Mouse (Mus musculus) retina, postnatal 7 days (tissue): ENCODE data around the gene Btbd3.

Source experiments
- DNase-seq: peaks from one replicate; pipeline ENCODE4 v3.0.0-alpha.2; 2012; ENCODE audit warnings: low read depth, low spot score

The Btbd3 gene

GRCm38 (mm10) chr2:138256411-138256810 is at the start of gene Btbd3:
Btbd3 (plus strand) TSS chr2:138256565.
- peak; percentile 89 for DNase-seq

- DNase-seq: no peak
These were observed 40.8 kb upstream of the Btbd3 start for GRCm38 (mm10) chr2:138215561-138215960.

GRCm38 (mm10) chr2:138220269-138220668 is 36.1 kb upstream of the Btbd3 start:
- DNase-seq: no peak

- no peak for DNase-seq
These were observed 24.1 kb upstream of the Btbd3 start for GRCm38 (mm10) chr2:138232247-138232646.

- no peak for DNase-seq
These were observed 20.2 kb upstream of the Btbd3 start for GRCm38 (mm10) chr2:138236149-138236548.

DNA sequence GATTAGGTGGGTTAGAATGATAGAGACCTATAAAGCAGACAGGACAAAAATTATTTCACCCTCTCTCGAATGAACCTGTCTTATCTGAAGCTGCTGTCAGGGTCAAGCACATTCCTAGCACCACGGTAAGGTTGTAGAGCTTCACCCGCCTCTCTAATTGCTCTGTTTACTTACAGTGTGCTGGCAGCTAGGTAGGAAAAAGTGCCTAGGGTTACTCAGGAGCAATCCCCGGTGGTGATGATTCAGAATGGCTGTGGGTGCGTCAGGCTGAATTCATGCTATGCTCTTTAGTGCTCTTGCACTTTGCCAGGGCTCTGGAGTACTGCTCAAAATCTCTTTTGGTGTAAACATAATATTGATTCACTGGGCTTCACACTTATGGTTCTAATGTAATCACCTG is 13.9 kb upstream of the Btbd3 start:
- no peak for DNase-seq

DNA sequence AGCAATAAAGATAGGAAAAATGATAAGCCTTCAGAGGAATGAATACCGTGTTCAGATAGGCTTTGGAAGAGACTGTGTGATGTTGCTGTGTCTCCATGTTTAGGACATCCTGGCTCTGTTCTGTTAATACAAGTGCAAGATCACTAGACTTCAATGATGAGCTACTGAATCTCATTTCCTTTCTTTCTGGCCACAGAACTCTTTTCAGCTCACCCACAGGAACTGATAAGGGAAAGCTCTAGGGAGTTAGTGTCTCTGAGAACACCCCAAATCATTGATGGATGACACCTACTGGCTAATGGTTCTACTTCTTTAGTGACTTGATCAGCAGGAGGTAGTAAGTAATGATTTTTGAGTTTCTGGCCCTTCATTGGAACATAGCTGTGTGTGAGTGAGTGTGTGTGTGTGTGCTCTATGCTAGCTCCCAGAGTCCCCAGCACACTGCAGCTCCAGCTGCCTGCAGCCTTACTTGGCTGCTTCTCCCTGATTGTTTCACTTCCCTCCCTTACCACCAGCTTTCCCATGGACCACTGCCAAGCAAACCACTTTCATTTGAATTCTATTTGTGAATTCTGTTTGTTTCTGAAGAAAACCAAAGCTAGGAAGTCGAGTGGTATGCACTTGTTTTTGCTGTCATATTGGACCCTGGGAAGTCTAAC is 10.6 kb upstream of the Btbd3 start:
- DNase-seq: no peak

GRCm38 (mm10) chr2:138247986-138248385 is 8.4 kb upstream of the Btbd3 start:
- no peak for DNase-seq

GRCm38 (mm10) chr2:138256851-138257471 is 596 bp downstream of the Btbd3 start:
- peak; percentile 9 for DNase-seq

GRCm38 (mm10) chr2:138257692-138258315 is 1.4 kb downstream of the Btbd3 start:
- peak; percentile 9 for DNase-seq

DNA sequence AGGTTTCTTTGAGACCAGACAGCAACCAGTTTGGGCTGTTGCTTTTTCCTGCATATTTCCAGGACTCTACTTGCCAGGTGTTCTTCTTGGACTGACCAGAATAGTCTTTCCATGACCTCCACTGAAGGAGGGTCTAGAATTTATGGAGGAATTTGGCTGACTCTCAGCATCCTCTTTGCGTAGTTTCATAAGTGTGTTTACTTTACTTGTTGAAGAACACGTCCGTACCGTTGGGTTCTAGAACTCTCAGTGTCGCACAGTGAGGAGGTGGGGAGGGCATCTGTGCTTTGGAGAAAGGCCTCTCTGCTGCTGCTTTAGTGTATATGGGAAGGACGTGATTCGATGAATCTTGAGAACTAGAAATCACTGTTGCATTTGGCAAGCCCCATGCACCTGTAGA is 4.8 kb downstream of the Btbd3 start:
- no peak for DNase-seq

DNA sequence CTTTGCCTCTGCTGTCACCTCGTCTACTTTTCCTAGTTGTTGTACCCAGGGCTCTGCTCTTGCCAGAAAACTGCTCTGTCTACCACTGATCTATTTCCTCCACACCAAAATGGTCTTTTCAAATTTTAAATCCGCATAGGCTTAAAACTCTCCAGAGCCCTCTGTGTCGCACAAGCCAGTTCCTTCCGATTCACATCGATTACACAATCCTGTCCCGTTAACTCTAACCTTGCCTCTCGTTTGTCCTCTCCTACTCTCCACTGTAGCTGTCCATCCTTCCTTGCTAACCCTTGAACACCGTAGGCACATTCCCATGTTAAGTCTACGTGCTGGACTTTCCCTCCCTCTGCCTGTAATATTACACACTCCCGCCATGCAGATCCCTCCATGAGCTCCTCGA is 6.5 kb downstream of the Btbd3 start:
- DNase-seq: no peak

DNA sequence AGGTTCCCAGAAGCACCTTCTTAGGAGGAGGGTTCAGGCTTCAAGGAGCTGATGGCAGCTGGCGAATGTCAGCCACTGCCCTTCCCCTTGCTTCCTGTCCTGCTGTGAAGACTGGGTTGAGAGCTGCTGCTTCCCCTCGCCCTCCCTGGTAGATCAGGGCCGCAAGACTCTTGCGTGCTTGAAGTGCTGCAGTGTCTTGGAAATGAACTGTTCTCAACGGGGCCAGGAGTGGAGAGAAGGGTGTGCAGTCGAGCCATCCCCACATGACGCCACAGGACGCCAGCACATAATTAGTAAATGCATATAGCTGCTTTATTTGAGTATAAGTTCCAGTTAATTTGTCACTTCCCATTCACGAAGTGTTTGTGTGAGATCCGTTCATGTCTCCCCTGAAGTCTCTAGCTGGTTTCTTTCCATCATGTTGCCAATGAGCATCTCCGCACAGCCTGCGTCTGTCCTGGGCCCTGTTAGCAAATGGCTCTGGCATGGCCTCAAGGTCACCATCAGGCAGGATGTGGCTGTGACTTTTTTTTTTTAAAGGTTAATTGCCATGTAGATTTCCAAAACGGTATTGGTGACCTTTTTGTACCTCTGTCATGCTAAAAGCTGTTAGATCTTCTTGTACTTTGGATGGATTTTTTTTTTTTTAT is 9.1 kb downstream of the Btbd3 start:
- no peak for DNase-seq

GRCm38 (mm10) chr2:138266679-138267078 is 10.3 kb downstream of the Btbd3 start:
- no peak for DNase-seq

GRCm38 (mm10) chr2:138267852-138268513 is 11.6 kb downstream of the Btbd3 start:
- DNase-seq: no peak

GRCm38 (mm10) chr2:138269330-138269729 is 13.0 kb downstream of the Btbd3 start:
- no peak for DNase-seq

GRCm38 (mm10) chr2:138273404-138274073 is 17.2 kb downstream of the Btbd3 start:
- no peak for DNase-seq

DNA sequence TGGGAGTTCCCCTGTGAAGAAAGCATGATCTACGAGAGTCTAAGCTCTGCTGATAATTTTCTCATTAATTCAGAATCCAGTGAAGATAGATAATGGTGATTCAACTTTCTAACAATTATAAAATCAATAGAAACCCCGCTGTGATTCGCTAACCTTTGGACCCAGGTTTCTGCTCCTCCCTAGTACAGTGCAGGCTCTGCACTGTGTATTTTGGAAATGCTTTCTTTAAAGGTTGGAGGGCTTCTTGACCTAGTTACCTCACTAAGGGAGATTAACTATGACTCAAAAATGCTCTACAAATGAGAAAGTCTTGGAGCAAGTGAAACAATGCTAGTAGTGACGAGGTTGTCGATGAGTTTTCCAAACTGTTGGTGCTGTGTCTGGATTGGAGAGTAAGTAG is 17.7 kb downstream of the Btbd3 start:
- DNase-seq: no peak

DNA sequence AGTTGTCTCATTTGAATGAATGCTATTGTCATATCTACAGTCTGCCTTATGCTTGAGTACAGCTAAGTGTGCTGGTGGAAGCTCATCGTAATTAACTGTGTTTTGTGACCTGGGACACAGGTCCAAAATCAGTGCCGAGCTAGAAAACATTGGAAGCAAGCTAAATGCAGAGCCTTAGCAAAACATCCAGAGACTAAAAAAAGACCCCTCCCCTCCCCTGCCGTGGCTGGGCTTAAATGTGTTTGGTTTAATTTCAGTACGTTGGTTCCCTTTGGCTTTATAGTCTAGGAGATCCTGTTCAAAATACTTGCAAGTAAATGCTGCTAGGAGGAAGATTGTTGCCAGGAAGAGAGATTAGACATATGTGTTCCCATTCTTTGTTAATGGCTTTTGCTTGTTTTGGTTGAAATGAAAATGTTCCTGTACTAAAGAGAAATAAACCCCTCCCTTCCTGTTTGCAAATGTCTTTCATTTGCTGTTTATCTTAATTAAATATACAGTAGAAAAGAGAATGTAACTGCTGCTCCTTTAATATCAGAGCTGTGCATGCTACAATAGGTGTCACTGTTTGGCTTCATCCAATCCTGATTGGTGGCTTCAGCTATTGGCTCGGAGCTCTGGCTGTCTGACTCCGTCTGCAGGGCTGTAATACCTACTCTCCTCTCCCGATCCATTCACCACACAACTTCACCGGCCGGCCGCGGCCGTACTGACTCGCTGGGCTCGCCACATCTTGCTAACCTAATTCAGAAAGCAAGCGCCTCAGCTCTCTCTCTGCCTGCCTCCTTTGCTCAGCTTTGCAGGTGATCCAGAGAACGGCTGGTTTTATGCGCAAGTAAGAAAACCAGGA is 21.7 kb downstream of the Btbd3 start:
- DNase-seq: peak; percentile 36

DNA sequence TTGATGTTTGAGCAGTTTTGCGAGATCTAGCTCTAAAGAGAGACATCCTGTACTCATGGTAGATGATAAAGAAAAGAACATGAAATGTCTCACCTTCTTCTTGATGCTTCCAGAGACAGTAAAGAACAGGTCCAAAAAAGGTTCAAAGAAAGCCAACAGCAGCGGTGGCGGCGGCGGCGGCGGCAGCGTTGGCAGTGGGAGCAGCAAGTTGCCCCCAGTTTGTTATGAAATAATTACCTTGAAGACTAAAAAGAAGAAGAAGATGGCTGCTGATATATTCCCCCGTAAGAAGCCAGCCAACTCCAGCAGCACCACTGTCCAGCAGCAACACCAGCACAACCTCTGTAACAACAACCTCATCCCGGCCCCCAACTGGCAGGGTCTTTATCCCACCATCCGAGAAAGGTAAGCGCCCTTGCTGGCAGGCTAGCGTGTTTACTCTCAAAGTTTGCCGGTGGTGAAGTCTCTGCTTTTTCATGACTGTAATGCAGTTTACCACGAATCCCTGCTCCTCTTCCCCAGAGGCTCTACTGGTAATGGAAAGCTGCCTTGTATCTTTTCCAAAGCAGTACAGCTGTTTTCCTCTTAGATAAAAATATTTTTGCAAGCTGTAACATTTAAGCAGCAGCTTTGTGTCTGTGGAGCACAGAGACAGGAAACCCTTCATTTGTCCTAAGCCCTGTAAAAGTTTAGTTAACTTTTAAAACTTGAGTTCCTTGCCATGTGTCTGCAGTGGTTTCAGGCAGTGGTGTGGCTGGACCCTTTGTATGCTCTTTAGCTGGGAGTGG is 22.7 kb downstream of the Btbd3 start:
- no peak for DNase-seq
